Mouse (Mus musculus): ENCODE results near the gene Ankrd52.

Ankrd52 gene

GRCm38 (mm10) chr10:128369599-128369998 is 7.3 kb upstream of the Ankrd52 start:
- DNase-seq (ENCODE audit: low spot score in 2 of 2) = no peak

GRCm38 (mm10) chr10:128370021-128370420 is 6.9 kb upstream of the Ankrd52 start:
- DNase-seq (ENCODE audit: low spot score in 2 of 2) = no peak

- DNase-seq (ENCODE audit: low spot score in 2 of 2) = no peak
These were observed 6.3 kb upstream of the Ankrd52 start for GRCm38 (mm10) chr10:128370601-128371000.

GRCm38 (mm10) chr10:128372142-128372541 is 4.8 kb upstream of the Ankrd52 start:
- no peak for DNase-seq (ENCODE audit: low spot score in 2 of 2)

GRCm38 (mm10) chr10:128372989-128373748 is 3.7 kb upstream of the Ankrd52 start:
- no peak for DNase-seq (ENCODE audit: low spot score in 2 of 2)

GRCm38 (mm10) chr10:128374393-128374792 is 2.5 kb upstream of the Ankrd52 start:
- DNase-seq (ENCODE audit: low spot score in 2 of 2) = no peak

GRCm38 (mm10) chr10:128376099-128376454 is 838 bp upstream of the Ankrd52 start:
- DNase-seq (ENCODE audit: low spot score in 2 of 2) = no peak

GRCm38 (mm10) chr10:128377222-128377939 is 466 bp downstream of the Ankrd52 start:
- DNase-seq (ENCODE audit: low spot score in 2 of 2) = peak; percentile 36 to 50

- DNase-seq (ENCODE audit: low spot score in 2 of 2) = no peak
These were observed 1.1 kb downstream of the Ankrd52 start for GRCm38 (mm10) chr10:128377940-128378448.

- DNase-seq (ENCODE audit: low spot score in 2 of 2) = no peak
These were observed 1.5 kb downstream of the Ankrd52 start for GRCm38 (mm10) chr10:128378462-128378861.

GRCm38 (mm10) chr10:128379260-128379659 is 2.3 kb downstream of the Ankrd52 start:
- no peak for DNase-seq (ENCODE audit: low spot score in 2 of 2)

- no peak for DNase-seq (ENCODE audit: low spot score in 2 of 2)
These were observed 3.6 kb downstream of the Ankrd52 start for GRCm38 (mm10) chr10:128380565-128380964.

GRCm38 (mm10) chr10:128382482-128382881 is 5.6 kb downstream of the Ankrd52 start:
- no peak for DNase-seq (ENCODE audit: low spot score in 2 of 2)

- no peak for DNase-seq (ENCODE audit: low spot score in 2 of 2)
These were observed 9.0 kb downstream of the Ankrd52 start for GRCm38 (mm10) chr10:128385902-128386301.

GRCm38 (mm10) chr10:128388941-128389340 is 12.0 kb downstream of the Ankrd52 start:
- no peak for DNase-seq (ENCODE audit: low spot score in 2 of 2)

- no peak for DNase-seq (ENCODE audit: low spot score in 2 of 2)
These were observed 12.7 kb downstream of the Ankrd52 start for GRCm38 (mm10) chr10:128389570-128389969.

GRCm38 (mm10) chr10:128390366-128390765 is 13.5 kb downstream of the Ankrd52 start:
- DNase-seq (ENCODE audit: low spot score in 2 of 2) = no peak

- no peak for DNase-seq (ENCODE audit: low spot score in 2 of 2)
These were observed 14.9 kb downstream of the Ankrd52 start for GRCm38 (mm10) chr10:128391850-128392249.

GRCm38 (mm10) chr10:128396017-128396673 is 19.2 kb downstream of the Ankrd52 start:
- DNase-seq (ENCODE audit: low spot score in 2 of 2) = no peak

GRCm38 (mm10) chr10:128396716-128397264 is 19.9 kb downstream of the Ankrd52 start:
- no peak for DNase-seq (ENCODE audit: low spot score in 2 of 2)

GRCm38 (mm10) chr10:128397466-128397865 is 20.6 kb downstream of the Ankrd52 start:
- no peak for DNase-seq (ENCODE audit: low spot score in 2 of 2)

- DNase-seq (ENCODE audit: low spot score in 2 of 2) = no peak
These were observed 23.4 kb downstream of the Ankrd52 start for GRCm38 (mm10) chr10:128400338-128400737.

Data from frontal cortex, postnatal 36 days (tissue).